Mouse (Mus musculus) testis, adult 2 months (tissue): ENCODE data around the gene Tap2.

Experiments
- CTCF ChIP-seq: fragments of 200-500 bp; IDR thresholded peaks from 2 replicates; pipeline ENCODE4 v1.5.1; 2012; ENCODE audit warnings: low read depth, mild to moderate bottlenecking, inconsistent platforms, low read length, moderate library complexity; ENCODE audit not compliant: control insufficient read depth, insufficient read depth, insufficient replicate concordance
- POLR2A ChIP-seq: fragments of 200-500 bp; IDR thresholded peaks from 2 replicates; pipeline ENCODE4 v1.6.1; 2012; ENCODE audit warnings: low read depth, mild to moderate bottlenecking, inconsistent platforms, low read length, moderate library complexity; ENCODE audit not compliant: control insufficient read depth

DNA sequence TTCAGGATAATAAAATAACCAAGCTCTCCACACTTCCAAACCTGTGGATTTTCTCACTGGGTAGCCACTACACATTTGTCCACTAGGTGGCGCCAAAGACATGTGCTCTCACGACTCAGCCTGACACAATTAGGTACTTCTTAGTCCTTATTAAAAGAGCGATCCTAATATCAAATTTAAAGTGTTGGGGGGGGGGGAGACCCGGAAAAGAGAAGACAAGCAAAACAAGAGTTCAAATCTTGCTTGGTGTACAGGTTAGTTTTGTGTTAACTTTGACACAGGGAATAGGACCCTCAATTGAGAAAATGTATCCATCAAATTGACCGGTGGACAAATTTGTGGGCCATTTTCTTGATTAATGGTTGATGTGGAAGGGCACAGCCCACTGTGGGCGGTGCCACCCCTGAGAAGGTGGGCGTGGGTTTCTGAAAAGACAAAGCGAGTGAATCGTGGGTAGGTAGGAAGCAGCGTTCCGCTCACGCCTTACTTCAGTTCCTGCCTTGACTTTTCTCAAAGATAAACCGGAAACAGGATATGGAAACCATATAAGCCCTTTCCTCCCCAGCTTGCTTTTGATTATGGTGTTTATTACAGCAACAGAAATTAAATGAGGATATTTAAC lies 32.3 kb upstream of the Tap2 start:
- TF ChIP-seq CTCF (peak; percentile 18; the same call in 1 of the 2 replicates), POLR2A (no peak)
